Mouse (Mus musculus): Measurements from ENCODE around the gene Gm28051.

Gene Gm28051

DNA sequence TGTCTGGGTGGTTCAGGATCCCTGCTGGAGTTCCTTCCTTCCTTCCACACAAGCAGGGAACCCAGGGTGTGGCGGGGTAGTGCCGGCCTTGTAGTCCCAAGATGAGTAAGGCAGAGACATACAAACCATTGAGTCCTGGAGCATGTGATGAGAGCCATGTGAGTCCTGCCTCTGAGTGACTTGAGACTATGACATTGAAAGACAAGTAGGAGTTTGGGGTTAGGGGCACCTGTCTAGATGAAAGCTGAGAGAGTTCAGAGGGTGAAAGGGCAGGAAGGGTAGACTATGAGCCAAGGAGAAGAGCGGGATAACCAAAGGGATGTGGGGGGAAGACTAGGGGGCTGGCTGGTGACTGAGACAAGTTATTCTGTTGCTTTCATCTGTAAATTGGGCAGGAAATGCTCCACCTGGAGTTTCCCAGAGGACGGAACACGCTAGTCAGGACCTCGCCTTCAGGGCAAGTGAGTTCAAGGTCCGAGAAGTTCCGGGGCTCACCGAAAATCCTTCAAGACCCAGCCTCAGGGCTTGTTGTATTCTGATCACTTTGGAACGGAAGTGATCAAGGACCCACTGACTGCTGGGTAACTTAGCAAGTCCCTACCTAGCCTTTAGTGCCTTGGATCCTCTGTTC lies 50.6 kb downstream of the Gm28051 start:
- no peak for DNase-seq (ENCODE audit: low read depth, low spot score)

- peak; percentile 60 for DNase-seq (ENCODE audit: low read depth, low spot score)
Observed at GRCm38 (mm10) chr12:102705906-102706640, 51.5 kb downstream of the Gm28051 start.

DNA sequence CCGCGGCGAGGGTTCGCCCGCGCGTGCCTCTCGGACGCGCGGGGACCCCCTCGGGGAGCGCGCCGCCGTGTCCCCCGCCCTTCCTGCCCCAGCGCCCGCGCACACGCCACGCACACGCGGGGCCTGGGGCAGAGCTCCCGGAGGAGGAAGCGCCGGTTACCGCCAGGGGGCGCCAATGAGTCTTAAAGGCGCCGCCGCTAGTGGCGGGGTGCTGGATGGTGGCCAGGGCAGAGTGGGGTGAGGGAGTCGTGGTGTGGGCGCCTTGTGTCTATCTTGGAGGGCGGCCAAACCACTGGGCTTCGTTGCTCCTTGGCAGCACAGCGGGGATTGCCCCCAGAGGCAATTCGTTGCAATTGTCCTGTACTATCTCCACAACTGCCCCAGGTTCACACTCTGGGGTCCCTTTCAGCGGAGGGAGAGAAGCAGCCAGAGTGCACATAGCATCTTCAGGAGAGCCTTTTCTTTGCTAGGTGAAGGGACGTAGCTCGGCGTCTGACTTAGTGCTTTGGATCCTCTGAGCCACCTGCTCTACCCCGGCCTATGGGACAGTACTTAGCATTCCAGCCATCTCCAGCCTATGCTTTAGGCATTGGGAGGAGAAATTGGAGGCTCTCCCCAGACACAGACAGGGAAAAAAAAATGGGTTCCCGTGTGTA lies 52.2 kb downstream of the Gm28051 start:
- DNase-seq (ENCODE audit: low read depth, low spot score): peak; percentile 43

DNA sequence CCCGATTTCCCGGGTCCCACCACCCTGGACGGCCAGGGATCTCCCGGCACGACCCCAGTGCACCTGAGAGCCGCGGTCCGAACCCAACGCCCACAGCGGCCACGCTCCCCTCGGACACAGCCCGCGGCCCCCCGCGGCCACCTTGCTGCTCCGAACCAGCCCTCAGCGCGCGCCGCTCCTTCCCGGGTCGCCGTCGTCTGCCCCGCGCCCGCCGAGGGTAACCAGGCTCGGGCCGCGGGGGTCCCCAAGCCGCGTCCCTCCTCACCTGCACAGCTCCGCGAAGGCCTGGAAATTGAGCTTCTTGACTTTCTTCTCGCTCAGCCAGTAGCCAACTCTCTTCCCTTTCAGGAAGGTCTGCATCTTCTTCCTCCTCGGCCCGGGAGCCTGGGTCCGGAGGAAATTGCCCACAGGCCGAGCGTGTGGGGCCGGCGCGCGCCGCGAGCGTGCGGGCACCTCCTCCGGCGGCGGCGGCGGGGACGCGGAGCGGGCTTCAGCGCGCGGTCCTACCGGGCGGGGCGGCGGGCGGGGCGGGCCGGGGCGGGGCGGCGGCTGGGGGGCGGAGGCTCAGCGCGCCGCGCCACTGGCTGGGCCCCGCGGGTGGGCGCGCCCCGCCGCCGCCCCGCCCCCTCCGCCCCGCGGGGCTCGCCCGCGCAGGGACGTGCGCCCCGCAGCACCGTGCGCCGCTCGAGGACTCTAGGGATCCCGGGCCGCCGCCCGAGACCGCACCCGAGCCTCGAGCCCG lies 52.9 kb downstream of the Gm28051 start, which contains the start of gene Itpk1:
Itpk1 (minus strand) TSS at position 474 of the 742 bp plus-strand sequence.
- no peak for DNase-seq (ENCODE audit: low read depth, low spot score)

- no peak for DNase-seq (ENCODE audit: low read depth, low spot score)
Observed at GRCm38 (mm10) chr12:102703921-102704408, 53.6 kb downstream of the Gm28051 start.

DNA sequence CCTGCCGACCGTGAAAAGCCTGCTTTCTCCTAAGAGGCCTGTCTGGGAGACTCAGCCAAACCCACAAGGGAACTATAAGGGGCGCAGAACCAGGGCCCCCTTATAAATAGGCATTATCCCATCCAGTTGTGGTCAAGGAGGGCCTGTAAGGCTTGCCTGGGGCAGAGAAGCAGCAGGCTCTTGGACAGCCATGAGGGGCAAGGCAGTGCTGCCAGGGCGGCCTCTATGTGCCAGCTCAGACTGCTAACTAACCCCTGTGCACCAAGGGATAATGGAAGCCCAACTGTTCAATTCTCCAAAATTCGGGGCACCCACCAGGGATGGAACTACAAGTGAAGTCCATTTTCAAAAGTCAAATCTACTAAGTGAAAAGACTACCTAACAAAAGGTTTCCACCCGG lies 54.1 kb downstream of the Gm28051 start:
- DNase-seq (ENCODE audit: low read depth, low spot score): no peak

- DNase-seq (ENCODE audit: low read depth, low spot score): no peak
Observed at GRCm38 (mm10) chr12:102703111-102703412, 54.5 kb downstream of the Gm28051 start.

DNA sequence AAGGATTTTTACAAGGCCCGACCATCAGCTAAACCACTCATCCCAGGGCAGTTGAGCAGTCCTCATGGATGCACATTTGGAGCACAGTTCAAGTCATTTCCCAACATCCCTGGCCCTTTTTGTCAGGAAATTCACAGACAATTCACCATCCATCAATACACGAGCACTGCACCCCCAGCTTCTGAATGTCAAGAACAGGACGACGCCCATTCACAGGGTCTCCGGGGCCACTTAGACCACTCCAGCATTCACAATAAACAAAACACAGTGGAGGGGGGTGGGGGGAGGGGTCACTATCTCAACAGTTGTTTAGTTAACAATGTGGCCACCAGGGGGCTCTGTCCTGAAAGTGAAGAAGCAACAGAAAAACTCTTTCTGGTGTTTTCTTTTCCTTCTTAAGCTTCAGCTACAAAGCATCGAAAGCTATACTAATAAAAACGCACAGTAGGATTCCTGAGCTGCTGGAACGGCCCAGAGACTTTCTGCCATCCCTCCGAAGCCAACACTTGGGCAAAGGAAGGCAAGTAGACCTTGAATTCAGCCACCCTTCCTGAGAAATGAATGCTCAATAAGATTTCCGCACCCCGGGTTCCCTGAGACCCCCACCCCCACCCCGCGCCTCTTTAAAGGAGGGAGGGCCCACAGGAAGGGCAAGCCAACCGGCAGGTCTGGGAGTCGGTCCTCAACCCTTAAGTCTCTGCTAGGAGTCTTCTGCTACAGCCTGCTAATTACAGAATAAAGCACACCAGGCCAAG lies 55.0 kb downstream of the Gm28051 start:
- no peak for DNase-seq (ENCODE audit: low read depth, low spot score)

GRCm38 (mm10) chr12:102701691-102702207 lies 55.8 kb downstream of the Gm28051 start:
- DNase-seq (ENCODE audit: low read depth, low spot score): no peak

GRCm38 (mm10) chr12:102700453-102700852 lies 57.1 kb downstream of the Gm28051 start:
- no peak for DNase-seq (ENCODE audit: low read depth, low spot score)

- DNase-seq (ENCODE audit: low read depth, low spot score): no peak
Observed at GRCm38 (mm10) chr12:102699156-102699555, 58.4 kb downstream of the Gm28051 start.

DNA sequence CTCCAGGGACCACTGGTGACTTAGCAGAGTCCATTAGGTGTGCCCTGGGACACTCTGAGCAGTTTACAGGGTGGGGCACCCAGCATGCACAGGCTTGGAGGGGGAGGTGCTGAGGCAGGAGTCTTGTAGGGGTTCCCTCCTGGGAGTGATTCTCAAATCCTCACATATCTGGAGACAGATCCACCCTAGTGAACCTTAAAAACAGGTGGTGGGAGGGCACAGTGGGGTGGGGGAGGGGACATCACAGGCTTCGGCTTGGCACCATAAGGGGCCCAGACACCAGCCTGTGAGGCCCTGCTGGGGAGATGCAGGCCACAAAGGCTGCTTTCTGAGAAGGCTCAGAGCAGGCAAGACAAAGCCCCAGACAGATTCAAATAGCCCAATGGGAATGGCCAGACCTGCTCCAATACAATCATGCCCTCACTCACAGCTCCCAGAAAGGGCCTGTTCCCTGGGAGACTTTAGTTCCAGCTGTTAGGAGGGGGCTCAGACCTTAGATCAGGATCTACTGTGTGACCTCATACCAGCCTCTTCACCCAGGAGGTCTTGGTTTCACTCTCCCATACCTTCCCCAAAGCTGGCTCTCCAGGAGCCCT lies 59.4 kb downstream of the Gm28051 start:
- no peak for DNase-seq (ENCODE audit: low read depth, low spot score)

DNA sequence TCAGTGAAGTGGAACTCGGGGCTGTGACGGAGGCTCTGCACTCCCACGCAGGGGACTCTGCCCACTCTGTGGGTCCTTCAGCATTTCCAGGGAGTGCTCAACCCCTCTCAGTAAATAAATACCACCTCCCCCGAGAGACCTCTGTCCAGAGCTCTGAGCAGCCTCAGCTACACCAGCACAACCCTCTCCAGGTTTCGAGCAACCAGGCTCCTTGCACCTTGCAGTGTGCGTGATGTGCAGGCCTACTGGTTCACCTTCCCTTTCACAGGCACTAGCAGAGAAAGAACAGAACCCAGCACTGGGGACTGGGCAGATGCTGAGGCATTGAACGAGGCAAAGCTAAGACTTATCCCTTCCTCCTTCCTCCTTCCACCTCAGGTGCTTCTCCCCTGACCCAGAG lies 60.2 kb downstream of the Gm28051 start:
- DNase-seq (ENCODE audit: low read depth, low spot score): no peak

- DNase-seq (ENCODE audit: low read depth, low spot score): no peak
Observed at GRCm38 (mm10) chr12:102696635-102697354, 60.8 kb downstream of the Gm28051 start.

DNA sequence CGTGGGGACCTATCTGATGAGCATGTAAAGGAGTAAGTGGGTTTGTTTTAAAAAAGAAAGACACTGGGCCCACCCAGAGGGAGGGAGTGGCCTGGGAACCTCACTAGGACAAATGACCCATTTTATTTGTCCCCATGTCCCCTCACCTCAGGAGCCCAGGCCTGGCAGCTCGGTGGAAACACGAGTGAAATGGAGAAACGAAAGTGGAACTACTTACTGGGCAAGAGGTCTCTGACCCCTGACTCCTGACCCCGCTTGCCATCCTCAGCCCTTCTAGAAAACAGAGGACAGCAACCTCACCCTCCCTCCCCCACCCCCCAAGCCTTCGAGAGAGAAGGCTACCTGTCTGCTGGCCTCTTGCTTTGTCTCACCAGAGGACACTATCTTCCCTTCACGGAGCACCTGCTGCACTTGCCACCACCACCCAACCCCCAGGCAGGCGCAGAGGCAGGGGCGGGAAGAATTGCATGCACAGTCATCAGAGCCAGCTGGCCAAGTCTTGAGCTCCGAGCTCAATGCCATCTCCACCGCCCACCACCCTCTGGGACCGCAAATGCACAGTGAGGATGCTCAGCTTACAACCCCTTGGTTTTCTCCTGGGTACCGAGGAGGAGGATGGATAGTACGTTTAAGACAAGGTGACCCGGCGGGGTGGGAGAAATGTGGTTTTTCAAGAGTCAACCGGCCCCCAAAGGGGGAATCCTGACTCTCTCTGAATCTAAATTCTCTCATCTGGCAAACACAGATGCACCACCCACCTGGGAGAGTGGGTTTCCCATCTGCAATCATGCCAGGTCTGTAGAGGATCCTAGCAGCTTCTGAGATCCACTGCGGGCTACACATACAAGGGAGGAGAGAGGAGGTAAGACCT lies 62.0 kb downstream of the Gm28051 start:
- DNase-seq (ENCODE audit: low read depth, low spot score): peak; percentile 85

DNA sequence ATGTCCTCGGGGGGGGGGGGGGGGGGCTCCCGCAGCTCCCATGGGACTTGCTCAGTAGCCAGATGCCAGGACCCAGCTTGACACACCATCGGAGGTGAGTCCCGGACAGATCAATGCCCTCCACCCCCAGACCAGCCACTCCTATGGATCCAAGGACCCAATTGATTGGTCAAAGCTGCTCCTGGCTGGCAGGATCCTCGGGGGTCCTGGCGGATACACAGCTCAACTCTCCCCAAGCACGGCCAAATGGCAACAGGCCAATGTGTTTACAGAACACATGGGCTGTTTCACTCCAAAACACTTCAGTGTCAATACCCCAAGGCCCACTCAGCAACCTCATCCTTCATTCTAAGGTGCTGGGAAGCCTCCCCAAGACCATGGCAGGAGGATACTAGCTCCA lies 65.8 kb downstream of the Gm28051 start:
- no peak for DNase-seq (ENCODE audit: low read depth, low spot score)

GRCm38 (mm10) chr12:102691180-102691579 lies 66.4 kb downstream of the Gm28051 start:
- DNase-seq (ENCODE audit: low read depth, low spot score): no peak

- DNase-seq (ENCODE audit: low read depth, low spot score): no peak
Observed at GRCm38 (mm10) chr12:102689773-102690563, 67.6 kb downstream of the Gm28051 start.

All from telencephalon, adult 2 months (tissue).